Mouse (Mus musculus): ENCODE data around the gene Lrp4. TPM values are rescaled to one million over a fixed set of nuclear protein-coding genes. Genes with fewer than 3 reads are reported as not detected.
A peak's percentile ranks its signal among the peaks of the same experiment; 100 is the strongest.

Lrp4 gene
- polyA plus RNA-seq, 1 experiment from 2014 or later: 5.0 TPM

GRCm38 (mm10) chr2:91437116-91437815, 20.0 kb upstream of the Lrp4 start:
- no peak overlapping the region for H3K9ac ChIP-seq
- whole genome bisulfite sequencing: 72% methylated on average over 5 of the region's 5 CpGs
- no peak overlapping the region for H3K4me2 ChIP-seq
- H3K36me3 ChIP-seq: no peaks in the 10 kb centered on the region; the same call in 1 of the 2 replicates
- no peaks in the 10 kb centered on the region for H3K9me3 ChIP-seq
- peaks cover 1% of the 10 kb centered on the region; the same call in 1 of the 2 replicates for H3K4me1 ChIP-seq (replicated peaks)
- ATAC-seq (ENCODE audit: low FRiP score): no peak
- H3K27ac ChIP-seq: no peak overlapping the region
- H3K4me3 ChIP-seq: no peak overlapping the region
- H3K27me3 ChIP-seq: no peaks in the 10 kb centered on the region

GRCm38 (mm10) chr2:91439271-91439670, 18.0 kb upstream of the Lrp4 start:
- Histone ChIP-seq H3K9ac (no peak overlapping the region), H3K27ac (no peak overlapping the region), H3K36me3 (no peaks in the 10 kb centered on the region; the same call in 1 of the 2 replicates), H3K27me3 (no peaks in the 10 kb centered on the region), H3K9me3 (no peaks in the 10 kb centered on the region), H3K4me1 (replicated peaks) (peaks cover 10% of the 10 kb centered on the region), H3K4me2 (no peak overlapping the region), H3K4me3 (no peak overlapping the region)
- ATAC-seq (ENCODE audit: low FRiP score): no peak
- whole genome bisulfite sequencing: 91% methylated on average over 10 of the region's 10 CpGs

GRCm38 (mm10) chr2:91439876-91440275, 17.4 kb upstream of the Lrp4 start:
- Histone ChIP-seq H3K9me3 (no peaks in the 10 kb centered on the region), H3K4me1 (replicated peaks) (peaks cover 10% of the 10 kb centered on the region), H3K27ac (no peak overlapping the region), H3K4me3 (no peak overlapping the region), H3K4me2 (no peak overlapping the region), H3K27me3 (no peaks in the 10 kb centered on the region), H3K36me3 (no peaks in the 10 kb centered on the region; the same call in 1 of the 2 replicates), H3K9ac (no peak overlapping the region)
- no peak for ATAC-seq (ENCODE audit: low FRiP score)
- 74% methylated on average over 1 of the region's 1 CpGs for WGBS

- Histone ChIP-seq H3K4me1 (replicated peaks) (peaks cover 10% of the 10 kb centered on the region), H3K27ac (no peak overlapping the region), H3K9ac (no peak overlapping the region), H3K4me2 (no peak overlapping the region), H3K4me3 (no peak overlapping the region), H3K36me3 (no peaks in the 10 kb centered on the region; the same call in 1 of the 2 replicates), H3K9me3 (no peaks in the 10 kb centered on the region), H3K27me3 (no peaks in the 10 kb centered on the region)
- 90% methylated on average over 5 of the region's 5 CpGs for WGBS
- ATAC-seq (ENCODE audit: low FRiP score): no peak
Observed at GRCm38 (mm10) chr2:91440686-91441085, 16.6 kb upstream of the Lrp4 start.

GRCm38 (mm10) chr2:91441715-91442114, 15.6 kb upstream of the Lrp4 start:
- no peak for ATAC-seq (ENCODE audit: low FRiP score)
- Histone ChIP-seq H3K9me3 (no peaks in the 10 kb centered on the region), H3K4me2 (no peak overlapping the region), H3K27ac (no peak overlapping the region), H3K4me1 (replicated peaks) (peaks cover 10% of the 10 kb centered on the region), H3K27me3 (no peaks in the 10 kb centered on the region), H3K9ac (no peak overlapping the region), H3K4me3 (no peak overlapping the region), H3K36me3 (no peaks in the 10 kb centered on the region; the same call in 1 of the 2 replicates)
- whole genome bisulfite sequencing: 80% methylated on average over 2 of the region's 2 CpGs

- ATAC-seq (ENCODE audit: low FRiP score): no peak
- Histone ChIP-seq H3K27me3 (no peaks in the 10 kb centered on the region), H3K4me1 (replicated peaks) (peaks cover 10% of the 10 kb centered on the region), H3K4me3 (no peak overlapping the region), H3K27ac (no peak overlapping the region), H3K9ac (no peak overlapping the region), H3K9me3 (no peaks in the 10 kb centered on the region), H3K4me2 (no peak overlapping the region), H3K36me3 (no peaks in the 10 kb centered on the region; the same call in 1 of the 2 replicates)
- 75% methylated on average over 1 of the region's 1 CpGs for WGBS
Observed at GRCm38 (mm10) chr2:91442241-91442640, 15.1 kb upstream of the Lrp4 start.

DNA sequence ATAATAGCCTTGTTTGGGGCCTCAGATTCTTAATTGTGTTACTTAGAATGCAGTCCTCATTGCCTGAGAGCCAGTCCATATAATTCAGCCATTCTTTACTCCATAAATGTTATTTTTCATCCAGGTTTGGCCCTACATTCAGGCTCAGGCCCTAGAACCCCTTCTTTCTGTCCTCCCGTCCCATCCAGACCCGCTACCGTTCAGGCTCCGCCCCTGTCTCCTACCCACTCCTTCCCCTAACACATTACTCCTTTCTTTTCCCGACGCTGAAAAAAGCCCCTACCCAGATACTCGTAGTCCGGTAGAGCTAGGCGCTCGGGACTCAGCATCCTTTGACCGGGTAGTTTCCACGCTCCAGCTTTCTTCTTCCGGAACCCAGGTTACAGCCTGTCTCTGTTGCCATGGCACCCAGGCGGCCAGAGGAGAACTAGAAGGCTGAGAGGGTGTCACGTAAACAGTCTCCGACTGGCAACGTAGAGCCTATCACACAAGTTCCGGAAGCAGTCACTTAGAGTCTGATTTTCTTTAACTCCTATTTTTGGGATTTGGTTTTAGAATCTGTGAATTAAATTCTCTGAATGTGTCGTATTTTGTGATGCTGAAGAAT, 12.9 kb upstream of the Lrp4 start, which contains the start of gene 1110051M20Rik:
1110051M20Rik (minus strand) TSS at position 419 of the 607 bp plus-strand sequence.
- H3K36me3 ChIP-seq: no peaks in the 10 kb centered on the region; the same call in 1 of the 2 replicates
- H3K27me3 ChIP-seq: no peaks in the 10 kb centered on the region
- peak; percentile 94 for ATAC-seq (ENCODE audit: low FRiP score)
- peak within 1 kb of the TSS; percentile 84 for H3K27ac ChIP-seq
- H3K9me3 ChIP-seq: no peaks in the 10 kb centered on the region
- peak within 1 kb of the TSS; percentile 64 for H3K4me3 ChIP-seq
- peak within 1 kb of the TSS; percentile 62 for H3K4me2 ChIP-seq
- H3K9ac ChIP-seq: peak within 1 kb of the TSS; percentile 79
- under 1% methylated on average over 19 of the region's 19 CpGs for WGBS
- H3K4me1 ChIP-seq (replicated peaks): peaks cover 10% of the 10 kb centered on the region

GRCm38 (mm10) chr2:91449662-91450061, 7.6 kb upstream of the Lrp4 start:
- 53% methylated on average over 1 of the region's 1 CpGs for WGBS
- no peaks in the 10 kb centered on the region for H3K27me3 ChIP-seq

GRCm38 (mm10) chr2:91450316-91450715, 7.0 kb upstream of the Lrp4 start:
- no peak for ATAC-seq (ENCODE audit: low FRiP score)
- 77% methylated on average over 9 of the region's 9 CpGs for WGBS
- Histone ChIP-seq H3K4me1 (replicated peaks) (no peaks in the 10 kb centered on the region), H3K9me3 (no peaks in the 10 kb centered on the region), H3K4me2 (no peak overlapping the region), H3K27ac (no peak overlapping the region), H3K27me3 (no peaks in the 10 kb centered on the region), H3K4me3 (no peak overlapping the region), H3K36me3 (no peaks in the 10 kb centered on the region), H3K9ac (no peak overlapping the region)

More at GRCm38 (mm10) chr2:91449662-91450061, 7.6 kb upstream of the Lrp4 start:
- Histone ChIP-seq H3K36me3 (no peaks in the 10 kb centered on the region), H3K4me2 (no peak overlapping the region), H3K4me1 (replicated peaks) (no peaks in the 10 kb centered on the region), H3K9ac (no peak overlapping the region), H3K4me3 (no peak overlapping the region), H3K27ac (no peak overlapping the region), H3K9me3 (no peaks in the 10 kb centered on the region)
- ATAC-seq (ENCODE audit: low FRiP score): no peak

DNA sequence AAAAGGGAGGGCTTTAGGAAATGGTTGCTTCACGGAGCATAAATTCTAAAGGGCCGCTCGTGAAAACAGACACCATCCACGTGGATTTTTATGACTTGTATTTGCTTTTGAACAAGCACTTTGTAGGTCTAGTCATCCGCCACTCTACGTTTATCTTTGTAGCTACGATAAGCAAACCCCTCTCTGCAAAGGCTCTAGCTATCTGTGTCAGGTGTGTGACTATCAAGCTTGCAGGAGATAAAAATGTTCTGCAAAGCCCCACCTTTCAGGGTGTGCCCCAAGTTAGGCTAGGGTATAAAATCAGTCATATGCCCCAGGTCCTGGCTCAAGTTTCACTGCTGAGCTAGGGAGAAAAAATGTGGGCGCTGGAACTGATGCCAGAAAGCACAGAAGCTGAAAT, 4.7 kb upstream of the Lrp4 start:
- H3K9ac ChIP-seq: no peak overlapping the region
- 73% methylated on average over 8 of the region's 8 CpGs for WGBS

GRCm38 (mm10) chr2:91453231-91454075, 3.9 kb upstream of the Lrp4 start:
- H3K27me3 ChIP-seq: peaks cover 4% of the 10 kb centered on the region; the same call in 1 of the 2 replicates
- no peak overlapping the region for H3K9ac ChIP-seq
- no peaks in the 10 kb centered on the region for H3K36me3 ChIP-seq
- no peak overlapping the region for H3K4me3 ChIP-seq
- no peaks in the 10 kb centered on the region for H3K9me3 ChIP-seq
- no peak overlapping the region for H3K27ac ChIP-seq
- peaks cover 16% of the 10 kb centered on the region for H3K4me1 ChIP-seq (replicated peaks)
- no peak overlapping the region for H3K4me2 ChIP-seq
- WGBS: 82% methylated on average over 9 of the region's 9 CpGs
- ATAC-seq (ENCODE audit: low FRiP score): no peak

More for the DNA sequence above, 4.7 kb upstream of the Lrp4 start:
- Histone ChIP-seq H3K4me1 (replicated peaks) (peaks cover 8% of the 10 kb centered on the region), H3K27ac (no peak overlapping the region), H3K9me3 (no peaks in the 10 kb centered on the region), H3K4me3 (no peak overlapping the region), H3K4me2 (no peak overlapping the region), H3K36me3 (no peaks in the 10 kb centered on the region), H3K27me3 (no peaks in the 10 kb centered on the region)
- no peak for ATAC-seq (ENCODE audit: low FRiP score)

- ATAC-seq (ENCODE audit: low FRiP score): no peak
- H3K4me3 ChIP-seq: no peak overlapping the region
Observed at GRCm38 (mm10) chr2:91454434-91454833, 2.9 kb upstream of the Lrp4 start.

More at GRCm38 (mm10) chr2:91454434-91454833, 2.9 kb upstream of the Lrp4 start:
- no peaks in the 10 kb centered on the region for H3K36me3 ChIP-seq
- no peak overlapping the region for H3K9ac ChIP-seq
- no peak overlapping the region for H3K27ac ChIP-seq
- H3K4me1 ChIP-seq (replicated peaks): peaks cover 26% of the 10 kb centered on the region
- no peak overlapping the region for H3K4me2 ChIP-seq
- peaks cover 4% of the 10 kb centered on the region; the same call in 1 of the 2 replicates for H3K27me3 ChIP-seq
- no peaks in the 10 kb centered on the region for H3K9me3 ChIP-seq
- WGBS: 89% methylated on average over 3 of the region's 3 CpGs
